Mouse (Mus musculus) CH12.LX (cell line): ENCODE measurements around the gene Olfr1373.

Experiments
- KAT2A ChIP-seq: IDR thresholded peaks from 2 replicates; pipeline ENCODE4 v1.6.1; 2012; ENCODE audit warnings: low read length, improper control_type of control experiment, inconsistent platforms; ENCODE audit not compliant: insufficient replicate concordance
- MEF2A ChIP-seq: IDR thresholded peaks from 2 replicates; pipeline ENCODE4 v1.6.1; 2014; ENCODE audit warnings: low read depth, mild to moderate bottlenecking, inconsistent platforms, low read length, improper control_type of control experiment, borderline replicate concordance
- NELFE ChIP-seq: IDR thresholded peaks from 2 replicates; pipeline ENCODE4 v1.6.1; 2011; ENCODE audit warnings: low read depth, low read length, improper control_type of control experiment

- TF ChIP-seq KAT2A (no peak), NELFE (no peak), MEF2A (no peak)
Observed at GRCm38 (mm10) chr11:52127169-52127568, 18.2 kb downstream of the Olfr1373 start.
